Mouse (Mus musculus): Measurements from ENCODE around the gene Fktn. TPM values are rescaled to one million over a fixed set of nuclear protein-coding genes. Genes with fewer than 3 reads are reported as not detected.

Gene Fktn
- polyA plus RNA-seq, 1 experiment from 2014 or later: 6.0 TPM

GRCm38 (mm10) chr4:53770958-53771735 lies 57.3 kb downstream of the Fktn start:
- ChIA-PET POLR2A (interaction anchor here (0.5 kb wide), 1 partner anchor 42 kb away, joined by 3 read pairs; no protein-coding TSS in a partner anchor), CTCF (interaction anchor here (1.4 kb wide), 1 partner anchor 25 kb away, joined by 4 read pairs; no protein-coding TSS in a partner anchor)
- in situ Hi-C loops (cut with MboI; ENCODE audit: low pct_unique_long_range_greater_than_20kb): no loop called here
- DNase-seq (ENCODE audit: low read depth, low spot score) (no peak), ATAC-seq (no peak)
- no peaks in the 10 kb centered on the region for H3K27me3 ChIP-seq
- TF ChIP-seq CTCF (IDR thresholded peaks at IDR 0.05): no peak

GRCm38 (mm10) chr4:53772004-53772403 lies 58.2 kb downstream of the Fktn start:
- CTCF ChIA-PET: interaction anchor here (1.4 kb wide), 1 partner anchor 26 kb away, joined by 4 read pairs; no protein-coding TSS in a partner anchor
- POLR2A ChIA-PET: no interaction called here
- DNase-seq (ENCODE audit: low read depth, low spot score): no peak
- in situ Hi-C loops (cut with MboI; ENCODE audit: low pct_unique_long_range_greater_than_20kb): no loop called here
- TF ChIP-seq CTCF (IDR thresholded peaks at IDR 0.05): no peak
- H3K27me3 ChIP-seq: no peaks in the 10 kb centered on the region
- ATAC-seq: no peak

- H3K27me3 ChIP-seq: no peaks in the 10 kb centered on the region
- ChIA-PET CTCF (interaction anchor here (1.2 kb wide), 1 partner anchor 12 kb away, joined by 3 read pairs; no protein-coding TSS in a partner anchor), POLR2A (no interaction called here)
- in situ Hi-C loops (cut with MboI; ENCODE audit: low pct_unique_long_range_greater_than_20kb): no loop called here
- no peak for TF ChIP-seq CTCF (IDR thresholded peaks at IDR 0.05)
- no peak for DNase-seq (ENCODE audit: low read depth, low spot score)
- no peak for ATAC-seq
Measured at GRCm38 (mm10) chr4:53773911-53774310, 60.1 kb downstream of the Fktn start.

GRCm38 (mm10) chr4:53781396-53781795 lies 67.6 kb downstream of the Fktn start:
- no peaks in the 10 kb centered on the region for H3K27me3 ChIP-seq
- no peak for DNase-seq (ENCODE audit: low read depth, low spot score)
- ATAC-seq: no peak
- in situ Hi-C loops (cut with MboI; ENCODE audit: low pct_unique_long_range_greater_than_20kb): no loop called here
- TF ChIP-seq CTCF (IDR thresholded peaks at IDR 0.05): no peak
- POLR2A ChIA-PET: interaction anchor here (0.8 kb wide), 1 partner anchor 9 kb away, joined by 4 read pairs; no protein-coding TSS in a partner anchor
- CTCF ChIA-PET: no interaction called here

GRCm38 (mm10) chr4:53782216-53783070 lies 68.6 kb downstream of the Fktn start:
- in situ Hi-C loops (cut with MboI; ENCODE audit: low pct_unique_long_range_greater_than_20kb): no loop called here
- POLR2A ChIA-PET: no interaction called here
- ATAC-seq (no peak), DNase-seq (ENCODE audit: low read depth, low spot score) (no peak)
- no peak for TF ChIP-seq CTCF (IDR thresholded peaks at IDR 0.05)
- no peaks in the 10 kb centered on the region for H3K27me3 ChIP-seq
- CTCF ChIA-PET: no interaction called here

GRCm38 (mm10) chr4:53785746-53786398 lies 72.1 kb downstream of the Fktn start:
- DNase-seq (ENCODE audit: low read depth, low spot score) (no peak), ATAC-seq (no peak)
- in situ Hi-C loops (cut with MboI; ENCODE audit: low pct_unique_long_range_greater_than_20kb): no loop called here
- no peaks in the 10 kb centered on the region for H3K27me3 ChIP-seq
- no peak for TF ChIP-seq CTCF (IDR thresholded peaks at IDR 0.05)
- POLR2A ChIA-PET: no interaction called here
- CTCF ChIA-PET: interaction anchor here (1.3 kb wide), 1 partner anchor 65 kb away, joined by 3 read pairs; no protein-coding TSS in a partner anchor

- ATAC-seq (no peak), DNase-seq (ENCODE audit: low read depth, low spot score) (no peak)
- H3K27me3 ChIP-seq: no peaks in the 10 kb centered on the region
- in situ Hi-C loops (cut with MboI; ENCODE audit: low pct_unique_long_range_greater_than_20kb): no loop called here
- CTCF ChIA-PET: no interaction called here
- no peak for TF ChIP-seq CTCF (IDR thresholded peaks at IDR 0.05)
- POLR2A ChIA-PET: no interaction called here
Measured at GRCm38 (mm10) chr4:53786851-53787250, 73.1 kb downstream of the Fktn start.

- DNase-seq (ENCODE audit: low read depth, low spot score): no peak
- ChIA-PET POLR2A (interaction anchor here (0.8 kb wide), 1 partner anchor 123 kb away, joined by 3 read pairs; no protein-coding TSS in a partner anchor), CTCF (no interaction called here)
- ATAC-seq: no peak
- TF ChIP-seq CTCF (IDR thresholded peaks at IDR 0.05): no peak
- H3K27me3 ChIP-seq: no peaks in the 10 kb centered on the region
- in situ Hi-C loops (cut with MboI; ENCODE audit: low pct_unique_long_range_greater_than_20kb): no loop called here
Measured at GRCm38 (mm10) chr4:53789346-53789745, 75.5 kb downstream of the Fktn start.

- H3K27me3 ChIP-seq: no peaks in the 10 kb centered on the region
- ChIA-PET CTCF (interaction anchor here (1.2 kb wide), 1 partner anchor 10 kb away, joined by 3 read pairs; no protein-coding TSS in a partner anchor), POLR2A (no interaction called here)
- no peak for TF ChIP-seq CTCF (IDR thresholded peaks at IDR 0.05)
- in situ Hi-C loops (cut with MboI; ENCODE audit: low pct_unique_long_range_greater_than_20kb): no loop called here
- ATAC-seq: no peak
- no peak for DNase-seq (ENCODE audit: low read depth, low spot score)
Measured at GRCm38 (mm10) chr4:53794257-53794966, 80.6 kb downstream of the Fktn start.

- in situ Hi-C loops (cut with MboI; ENCODE audit: low pct_unique_long_range_greater_than_20kb): no loop called here
- no peak for ATAC-seq
- ChIA-PET CTCF (interaction anchor here (1.2 kb wide), 1 partner anchor 11 kb away, joined by 3 read pairs; no protein-coding TSS in a partner anchor), POLR2A (no interaction called here)
- TF ChIP-seq CTCF (IDR thresholded peaks at IDR 0.05): no peak
- no peaks in the 10 kb centered on the region for H3K27me3 ChIP-seq
- DNase-seq (ENCODE audit: low read depth, low spot score): no peak
Measured at GRCm38 (mm10) chr4:53795086-53795485, 81.3 kb downstream of the Fktn start.
